Mouse (Mus musculus) CD8-positive naive resting alpha-beta T cell, adult 57 days (primary cell): ENCODE measurements around the gene Gm4869. TPM values are rescaled to one million over a fixed set of nuclear protein-coding genes. Genes with fewer than 3 reads are reported as not detected.

Experiments
- total RNA-seq: library from RNA; stranded (reverse); gene quantifications from one replicate; pipeline ENCODE4 v1.2.4, GENCODE M21; 2023

The Gm4869 gene
- not detected for total RNA-seq

DNA sequence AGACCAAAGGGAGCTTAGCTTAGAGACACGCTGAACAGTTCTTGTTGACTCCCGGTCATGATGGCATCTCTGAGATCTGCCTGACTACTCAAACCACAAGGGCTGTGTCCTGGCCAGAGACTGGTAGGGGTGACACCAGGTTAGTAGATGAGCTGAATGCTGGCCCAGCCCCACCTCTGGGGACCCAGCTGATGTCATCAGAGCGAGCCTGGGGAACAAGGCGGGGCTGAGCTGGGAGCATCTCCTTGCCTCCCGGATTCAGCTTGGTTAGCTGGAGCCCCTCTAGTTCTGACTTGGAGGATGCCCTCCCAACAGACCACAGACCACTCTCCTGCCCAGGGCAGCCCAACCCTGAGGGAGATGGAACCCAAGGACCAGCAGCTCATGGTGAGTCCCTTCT, at the start of gene Gm4869:
TSS of gene Gm4869 (plus strand) at position 301 of the 400 bp plus-strand sequence.

DNA sequence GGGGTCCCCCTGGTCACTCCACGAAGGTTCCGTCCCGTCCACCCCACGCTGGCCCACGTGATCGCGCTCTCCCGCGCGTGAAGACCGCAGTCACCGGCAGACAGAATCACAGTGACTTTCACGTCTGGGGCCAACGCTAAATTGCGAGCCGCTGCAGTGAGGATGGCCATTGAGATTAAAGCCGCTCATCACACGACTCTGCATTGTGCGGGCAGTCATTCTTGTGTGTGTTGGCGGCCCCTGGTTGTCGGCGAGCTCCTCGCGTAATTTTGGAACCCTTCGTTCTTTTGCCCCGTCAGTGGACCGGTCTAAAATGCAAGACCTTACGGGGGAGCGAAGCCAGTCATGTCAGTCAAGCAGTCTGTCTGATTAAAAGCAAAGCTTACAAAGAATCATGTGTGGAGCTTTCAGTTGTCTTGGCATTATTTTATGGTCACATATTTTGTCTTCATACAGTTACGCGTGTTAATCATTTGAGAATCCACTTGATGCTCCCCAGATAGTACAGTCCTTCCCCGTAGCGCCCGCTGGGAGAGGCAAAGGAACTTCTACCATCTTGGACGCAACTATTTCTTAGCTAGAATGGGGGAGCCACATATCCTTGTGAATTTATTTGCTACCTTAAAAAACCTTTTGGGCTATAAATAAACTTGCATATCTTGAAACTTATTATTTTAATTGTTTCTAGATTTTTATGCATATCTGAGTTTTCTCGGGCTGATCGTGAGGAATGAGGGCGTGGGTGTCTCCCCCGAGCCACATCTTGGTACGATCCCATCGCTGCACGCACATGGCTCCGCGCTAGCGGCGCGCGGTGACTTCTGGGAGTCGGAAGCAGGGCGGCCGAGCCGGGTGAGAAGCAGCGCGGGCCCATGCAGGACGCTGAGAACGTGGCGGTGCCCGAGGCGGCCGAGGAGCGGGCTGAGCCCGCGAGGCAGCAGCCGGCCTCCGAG, 26.7 kb upstream of the Gm4869 start, which contains the start of gene Eif3b:
TSS of gene Eif3b (plus strand) at position 840 of the 953 bp plus-strand sequence.

DNA sequence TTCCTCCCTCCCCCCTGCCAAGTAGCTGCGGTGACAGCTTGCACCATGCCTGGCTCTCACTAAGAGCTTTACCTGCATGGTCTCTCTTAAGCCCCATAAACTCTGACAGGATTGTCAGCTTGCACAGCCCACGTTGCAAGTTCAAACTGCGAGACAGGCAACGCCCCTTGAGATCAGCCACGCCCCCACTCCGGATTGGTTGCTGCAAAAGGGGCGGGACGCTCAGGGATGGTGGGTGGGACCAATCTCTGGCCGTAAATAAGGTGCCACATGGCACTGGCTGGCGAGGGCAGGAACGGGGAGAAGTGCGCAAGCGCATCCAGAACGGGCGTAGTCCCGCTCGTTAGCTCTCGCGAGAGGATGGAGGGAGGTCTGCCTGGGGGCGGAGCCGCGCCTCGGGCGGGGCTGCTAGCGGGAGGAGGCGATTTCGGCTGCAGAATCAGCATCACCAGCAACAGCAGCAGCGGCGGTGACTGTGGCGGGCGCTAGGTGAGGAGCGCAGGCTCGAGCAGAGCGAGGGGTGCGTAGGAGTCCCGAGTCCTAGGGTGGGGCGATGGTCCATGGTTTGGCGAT, 59.8 kb downstream of the Gm4869 start, which contains the start of gene Chst12:
TSS of gene Chst12 (plus strand) at position 343 of the 573 bp plus-strand sequence.

Other genes with a start within 250 kb of the Gm4869 start
- 34.8 TPM for gene Mad1l1, start 124.1 kb upstream of the Gm4869 start, total RNA-seq
- 7.9 TPM for gene Nudt1, start 124.0 kb upstream of the Gm4869 start, total RNA-seq
- gene Mrm2, start 113.7 kb upstream of the Gm4869 start, total RNA-seq, result 5.8 TPM
- gene Snx8, start 56.4 kb upstream of the Gm4869 start, total RNA-seq, result 16.3 TPM
- 112 TPM for gene Eif3b, start 26.3 kb upstream of the Gm4869 start, total RNA-seq
- gene Chst12, start 59.9 kb downstream of the Gm4869 start, total RNA-seq, result 13.0 TPM
- gene Grifin, start 119.4 kb downstream of the Gm4869 start, total RNA-seq, result 1.9 TPM
- gene Lfng, start 161.7 kb downstream of the Gm4869 start, total RNA-seq, result 136 TPM
- 66.0 TPM for gene Ttyh3, start 203.4 kb downstream of the Gm4869 start, total RNA-seq